Mouse (Mus musculus): ENCODE results near the gene Fam76b.

DNA sequence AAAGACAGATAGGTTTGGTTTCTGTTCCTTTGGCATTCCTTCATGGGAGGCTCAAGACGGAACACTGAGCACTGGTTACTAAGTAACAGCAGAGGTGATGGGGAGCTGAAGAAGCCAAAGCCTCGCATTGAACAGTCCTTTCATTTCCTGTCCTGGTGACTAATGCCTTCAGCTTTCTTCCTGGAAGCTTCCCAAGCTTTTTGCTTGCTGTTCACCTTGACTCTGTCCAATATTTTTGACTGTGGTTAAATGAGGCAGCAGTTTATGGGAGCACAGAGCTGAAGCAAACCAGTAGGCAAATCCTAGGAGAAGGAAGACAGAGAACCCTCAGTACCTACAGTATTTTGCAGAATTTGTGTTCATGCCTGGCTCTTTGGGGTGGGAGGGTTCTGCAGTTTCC is 47.8 kb downstream of the Fam76b start:
- TF ChIP-seq USF1 (IDR thresholded peaks at IDR 0.05; ENCODE audit: low read depth) (no peak), CTCF (IDR thresholded peaks at IDR 0.05; ENCODE audit: control insufficient read depth, insufficient read depth, insufficient read length) (no peak), MYOD1 (IDR thresholded peaks at IDR 0.05; ENCODE audit: control insufficient read depth, insufficient read length, low read depth) (no peak)
